Mouse (Mus musculus) adrenal gland, postnatal 10 days (tissue): ENCODE results near the gene Spin2e. TPM values are rescaled to one million over a fixed set of nuclear protein-coding genes. Genes with fewer than 3 reads are reported as not detected.
"Not testable (repeated sequence)": the region's sequence is repeated elsewhere in the genome, so short reads cannot be mapped to it uniquely, and the experiment has no call there.

Experiments
- DNase-seq: peaks from one replicate; pipeline ENCODE4 v3.0.0; 2021; ENCODE audit warnings: mixed read lengths
- long read RNA-seq, 2 experiments: library from polyadenylated mRNA; stranded (forward); transcript quantifications; one replicate each; pipeline ENCODE4 v2.0.0; 2021
- total RNA-seq, 2 experiments: library from RNA; stranded (reverse); gene quantifications; 2 replicates each; pipeline ENCODE4 v1.2.3; 2021

Spin2e gene
- not detected for total RNA-seq
- long read RNA-seq, experiment 1 = 0 reads
- long read RNA-seq, experiment 2 = 0 reads

DNA sequence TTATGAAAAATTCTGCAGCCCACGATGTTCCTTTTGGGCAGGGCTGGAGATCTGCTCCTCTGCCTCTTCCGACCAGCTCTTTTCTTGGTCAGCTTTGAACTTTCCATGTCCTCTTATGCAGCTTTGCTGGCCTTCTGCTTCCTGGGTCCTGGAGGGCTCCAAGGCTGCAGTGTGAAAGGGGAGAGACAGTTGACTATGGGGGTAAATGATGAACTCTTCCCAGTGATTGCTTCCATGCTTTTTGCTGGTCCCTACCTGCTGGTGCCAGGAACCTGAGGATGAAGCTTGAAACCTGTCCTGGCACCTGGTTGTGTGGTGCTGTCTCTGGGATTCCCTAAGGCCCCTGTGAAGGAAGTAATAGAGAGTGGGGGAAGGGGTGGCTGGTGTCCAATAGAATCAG is at the start of gene Spin2e:
Gene Spin2e (minus strand): TSS at position 101 of the 400 bp plus-strand sequence.
- DNase-seq = not testable (repeated sequence)

DNA sequence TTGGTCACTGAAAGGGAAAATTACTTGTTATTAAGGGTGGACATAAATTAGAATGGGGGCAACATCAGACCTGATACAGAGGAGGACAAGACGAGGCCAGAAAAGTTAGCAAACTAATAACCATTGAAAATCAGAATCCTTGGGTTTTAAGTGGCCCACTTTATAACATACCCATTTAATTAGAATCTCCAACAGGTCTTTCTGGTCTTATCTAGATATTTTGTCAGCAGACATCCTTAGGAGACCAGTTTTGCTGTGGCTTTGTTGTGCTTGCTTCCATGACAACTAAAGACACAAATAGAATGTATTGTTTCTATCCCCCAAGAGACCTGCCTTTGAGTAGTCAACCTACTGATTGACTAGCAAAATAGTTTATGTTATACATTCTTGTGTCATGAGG is 44.5 kb downstream of the Spin2e start, which contains the start of gene Gm21883:
Gene Gm21883 (minus strand): TSS at position 101 of the 400 bp plus-strand sequence.
- not testable (repeated sequence) for DNase-seq

Other genes with a start within 250 kb of the Spin2e start
- not detected for gene Btbd35f19, start 235.0 kb downstream of the Spin2e start, total RNA-seq
- not detected for gene Gm21883, start 44.6 kb downstream of the Spin2e start, total RNA-seq
- gene Btbd35f25, start 98.2 kb upstream of the Spin2e start, total RNA-seq = not detected